Mouse (Mus musculus): Measurements from ENCODE around the gene Limk2.

- no peak for TF ChIP-seq CTCF (IDR thresholded peaks at IDR 0.05; ENCODE audit: low read depth)
- TF ChIP-seq EP300 (optimal IDR thresholded peaks at IDR 0.05): no peak
Observed at GRCm38 (mm10) chr11:3403024-3403423, 6.0 kb downstream of the Limk2 start.

Data from stomach, postnatal 0 days (tissue).